Mouse (Mus musculus) MEL (cell line): Measurements from ENCODE around the gene Tradd. TPM values are rescaled to one million over a fixed set of nuclear protein-coding genes. Genes with fewer than 3 reads are reported as not detected.
A peak's percentile ranks its signal among the peaks of the same experiment; 100 is the strongest.

Experiments used
- DNase-seq: peaks from one replicate; pipeline ENCODE4 v3.0.0; 2011; ENCODE audit warnings: low read depth, low spot score
- H3K27ac ChIP-seq: 2 replicates; pipeline ENCODE4 v1.5.1; 2012; ENCODE audit warnings: low read depth, mild to moderate bottlenecking, control low read depth, low read length, moderate library complexity; ENCODE audit not compliant: control insufficient read depth
- H3K27me3 ChIP-seq, 2 experiments: fragments of 150-350 bp in 1 of 2; sonication (generic) in 1 of 2; 2 replicates each; pipeline ENCODE4 v1.6.1; 2012; ENCODE audit warnings: low read length in 2 of 2, mild to moderate bottlenecking in 2 of 2, improper control_type of control experiment in 1 of 2, moderate library complexity in 1 of 2; ENCODE audit not compliant: insufficient read depth in 2 of 2, control insufficient read depth in 1 of 2
- H3K36me3 ChIP-seq, 2 experiments: 2 replicates each; pipeline ENCODE4 v1.6.1; 2012 to 2014; ENCODE audit warnings: low read length in 2 of 2, improper control_type of control experiment in 1 of 2, inconsistent platforms in 1 of 2, mild to moderate bottlenecking in 1 of 2; ENCODE audit not compliant: insufficient read depth in 2 of 2, control insufficient read depth in 1 of 2
- H3K4me1 ChIP-seq, 2 experiments: fragments of 150-350 bp in 1 of 2; sonication (generic) in 1 of 2; 2 replicates each; pipeline ENCODE4 v1.6.1; 2012; ENCODE audit warnings: low read length in 2 of 2, improper control_type of control experiment in 1 of 2, mild to moderate bottlenecking in 1 of 2; ENCODE audit not compliant: insufficient read depth in 2 of 2, control insufficient read depth in 1 of 2
- H3K4me3 ChIP-seq, 2 experiments: fragments of 150-350 bp in 1 of 2; sonication (generic) in 1 of 2; 2 replicates each; pipeline ENCODE4 v1.5.1; 2012; ENCODE audit warnings: low read depth in 2 of 2, low read length in 2 of 2, mild to moderate bottlenecking in 2 of 2, moderate library complexity in 2 of 2, control low read depth in 1 of 2, improper control_type of control experiment in 1 of 2; ENCODE audit not compliant: control insufficient read depth in 1 of 2, insufficient read depth in 1 of 2
- H3K79me2 ChIP-seq: 2 replicates; pipeline ENCODE4 v1.6.1; 2012; ENCODE audit warnings: mild to moderate bottlenecking, low read length, moderate library complexity; ENCODE audit not compliant: control insufficient read depth, poor library complexity, insufficient read depth
- H3K9ac ChIP-seq: 2 replicates; pipeline ENCODE4 v1.6.1; 2012; ENCODE audit warnings: low read depth, mild to moderate bottlenecking, control low read depth, low read length, moderate library complexity; ENCODE audit not compliant: control insufficient read depth, poor library complexity, severe bottlenecking
- H3K9me3 ChIP-seq: fragments of 150-350 bp; sonication (generic); replicated peaks from 2 replicates; pipeline ENCODE4 v1.6.1; 2012; ENCODE audit warnings: mild to moderate bottlenecking, low read length, improper control_type of control experiment, moderate library complexity; ENCODE audit not compliant: insufficient read depth
- BHLHE40 ChIP-seq: IDR thresholded peaks from 2 replicates; pipeline ENCODE4 v1.6.1; 2012; ENCODE audit warnings: low read depth, mild to moderate bottlenecking, inconsistent platforms, low read length, improper control_type of control experiment, borderline replicate concordance
- CTCF ChIP-seq, 3 experiments: IDR thresholded peaks in 2 of 3; conservative IDR thresholded peaks in 1 of 3; 2 replicates each; pipeline ENCODE4 v1.5.1; 2011 to 2012; ENCODE audit warnings: low read length in 3 of 3, low read depth in 2 of 3, mild to moderate bottlenecking in 2 of 3, improper control_type of control experiment in 1 of 3, inconsistent platforms in 1 of 3, mixed read lengths in 1 of 3, moderate library complexity in 1 of 3; ENCODE audit not compliant: control insufficient read depth in 1 of 3, insufficient read depth in 1 of 3, poor library complexity in 1 of 3, severe bottlenecking in 1 of 3
- ETS1 ChIP-seq: IDR thresholded peaks from 2 replicates; pipeline ENCODE4 v1.6.1; 2012; ENCODE audit warnings: low read depth, mild to moderate bottlenecking, inconsistent platforms, low read length, improper control_type of control experiment, moderate library complexity
- GATA1 ChIP-seq: IDR thresholded peaks from 2 replicates; pipeline ENCODE4 v1.6.1; 2011; ENCODE audit warnings: low read depth, low read length, improper control_type of control experiment
- HCFC1 ChIP-seq: IDR thresholded peaks from 2 replicates; pipeline ENCODE4 v1.6.1; 2012; ENCODE audit warnings: low read depth, mild to moderate bottlenecking, inconsistent platforms, low read length, improper control_type of control experiment, moderate library complexity
- KAT2A ChIP-seq: conservative IDR thresholded peaks from 2 replicates; pipeline ENCODE4 v1.6.1; 2012; ENCODE audit warnings: low read depth, low read length, improper control_type of control experiment, inconsistent platforms
- MAX ChIP-seq: IDR thresholded peaks from 2 replicates; pipeline ENCODE4 v1.6.1; 2011; ENCODE audit warnings: low read length, improper control_type of control experiment
- MXI1 ChIP-seq: IDR thresholded peaks from 2 replicates; pipeline ENCODE4 v1.6.1; 2011; ENCODE audit warnings: mild to moderate bottlenecking, low read depth, low read length, improper control_type of control experiment
- RAD21 ChIP-seq: IDR thresholded peaks from 2 replicates; pipeline ENCODE4 v1.6.1; 2011; ENCODE audit warnings: mild to moderate bottlenecking, low read depth, low read length, improper control_type of control experiment
- RCOR1 ChIP-seq: IDR thresholded peaks from 2 replicates; pipeline ENCODE4 v1.6.1; 2012; ENCODE audit warnings: low read depth, mild to moderate bottlenecking, inconsistent platforms, low read length, improper control_type of control experiment
- SIN3A ChIP-seq: IDR thresholded peaks from 2 replicates; pipeline ENCODE4 v1.6.1; 2012; ENCODE audit warnings: low read length, improper control_type of control experiment, inconsistent platforms
- USF1 ChIP-seq: IDR thresholded peaks from 2 replicates; pipeline ENCODE4 v1.6.1; 2014; ENCODE audit warnings: low read depth, mild to moderate bottlenecking, inconsistent platforms, low read length, improper control_type of control experiment, moderate library complexity
- USF2 ChIP-seq, 2 experiments: IDR thresholded peaks; 2 replicates each; pipeline ENCODE4 v1.6.1; 2011 to 2012; ENCODE audit warnings: improper control_type of control experiment in 2 of 2, low read length in 2 of 2, borderline replicate concordance in 1 of 2, inconsistent platforms in 1 of 2, low read depth in 1 of 2, mild to moderate bottlenecking in 1 of 2; ENCODE audit not compliant: insufficient read depth in 1 of 2
- ZNF384 ChIP-seq: IDR thresholded peaks from 2 replicates; pipeline ENCODE4 v1.6.1; 2012; ENCODE audit warnings: low read depth, mild to moderate bottlenecking, inconsistent platforms, low read length, improper control_type of control experiment
- polyA plus RNA-seq, 2 experiments: library from polyadenylated mRNA; stranded (reverse) in 1 of 2; unstranded in 1 of 2; fragments of >175 nt in 1 of 2; fragments of >200 nt in 1 of 2; gene quantifications; 2 replicates each; pipeline versions ENCODE4 v1.2.1 to v1.2.4; 2012; ENCODE audit warnings: low replicate concordance in 2 of 2, low read depth in 1 of 2; ENCODE audit not compliant: insufficient read length in 2 of 2, insufficient read depth in 1 of 2, missing spikeins in 1 of 2
- total RNA-seq: library from RNA; depleted of rRNA; stranded (reverse); fragments of 300-350 nt; gene quantifications from 2 replicates; pipeline ENCODE4 v1.2.3, GENCODE M21; 2012

Tradd gene
- total and polyA plus RNA-seq, 3 experiments = 31.0 to 33.5 TPM; not detected in 1

DNA sequence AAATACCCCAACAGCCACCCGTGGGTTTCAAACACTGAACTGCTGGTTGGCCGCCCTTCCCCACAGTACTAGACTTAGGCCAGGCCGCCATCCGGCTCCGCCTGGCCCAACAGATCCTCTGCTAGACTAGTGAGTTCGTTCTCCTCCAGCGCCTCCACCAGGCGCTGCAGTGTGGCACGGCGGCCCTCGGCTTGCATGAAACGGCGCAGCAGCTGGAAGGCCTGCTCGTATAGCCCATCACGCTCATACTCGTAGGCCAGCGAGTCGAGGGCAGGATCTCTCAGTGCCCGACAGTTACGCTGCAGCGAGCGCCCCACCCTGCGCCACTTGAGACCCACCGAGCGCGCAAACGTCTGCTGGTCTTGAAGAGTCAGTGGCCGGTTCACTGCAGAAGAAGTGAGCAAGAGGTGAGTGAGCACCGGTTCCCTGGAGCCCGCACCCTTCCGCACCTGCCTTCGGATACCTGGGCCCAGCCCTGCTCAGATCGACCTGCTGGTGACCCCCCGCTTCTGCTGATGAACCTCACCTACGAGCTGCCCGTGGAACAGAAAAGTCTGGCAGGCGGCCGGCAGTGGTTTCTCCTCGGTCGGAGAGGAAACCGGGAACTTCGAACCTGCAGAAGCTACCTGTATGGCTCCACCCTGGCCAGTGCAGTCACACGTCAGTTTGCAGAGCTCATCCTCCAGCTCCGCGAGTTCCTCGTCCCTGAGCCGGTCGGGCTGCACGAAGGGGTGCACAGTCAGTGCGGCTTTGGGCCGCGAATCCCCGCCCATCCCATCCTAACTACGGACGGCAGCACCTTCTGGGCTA is 5.3 kb downstream of the Tradd start:
- Histone ChIP-seq H3K79me2 (peaks cover 9% of the 10 kb centered on the region), H3K9ac (no peak overlapping the region), H3K27ac (no peak overlapping the region), H3K9me3 (no peaks in the 10 kb centered on the region), H3K4me3 (no peak overlapping the region), H3K36me3 (peaks cover 0 to 18% of the 10 kb centered on the region in 2 experiments; a peak in 2 of 4 replicates), H3K27me3 (no peaks in the 10 kb centered on the region), H3K4me1 (peaks cover 0 to 23% of the 10 kb centered on the region in 2 experiments; a peak in 2 of 4 replicates)
- no peak for DNase-seq
- no peak for TF ChIP-seq RCOR1

DNA sequence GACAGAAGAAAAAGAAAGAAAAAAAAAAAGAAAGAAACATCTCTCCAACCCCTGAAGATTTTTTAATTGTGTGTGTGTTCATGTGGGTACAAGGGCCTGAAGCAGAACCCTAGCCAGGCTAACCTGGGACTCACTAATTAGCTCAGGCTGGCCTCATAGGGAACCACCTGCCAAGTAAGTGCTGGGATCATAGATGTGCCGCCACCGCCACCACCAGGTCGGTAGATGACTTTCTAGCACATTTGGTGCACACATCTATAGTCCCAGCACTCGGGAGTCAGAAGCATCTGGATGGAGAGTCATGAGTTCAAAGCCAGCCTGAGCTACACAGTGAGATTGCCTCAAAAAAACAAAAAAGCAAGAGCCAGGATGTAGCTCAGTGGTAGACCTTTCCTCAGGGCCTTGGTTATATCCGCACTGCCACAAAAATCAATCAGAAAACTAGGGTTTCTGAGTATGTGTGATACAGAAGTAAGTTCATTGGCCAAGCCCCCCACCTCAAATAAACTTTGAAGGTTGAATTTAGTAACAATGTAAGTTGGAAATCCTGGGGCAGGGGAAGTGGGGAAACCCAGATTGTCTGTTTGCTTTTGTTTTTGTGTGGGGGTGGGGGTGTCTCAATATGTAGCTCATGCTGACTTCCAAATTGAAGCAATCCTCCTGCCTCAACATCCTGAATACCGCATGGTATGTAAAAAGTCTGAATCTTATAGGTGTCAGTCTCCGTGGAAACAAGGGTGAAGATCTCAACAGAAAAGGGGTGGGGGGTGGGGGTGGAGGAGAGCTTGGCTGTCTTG is 6.9 kb downstream of the Tradd start:
- Histone ChIP-seq H3K4me1 (peaks cover 2 to 30% of the 10 kb centered on the region in 2 experiments; a peak in 3 of 4 replicates), H3K4me3 (no peak overlapping the region), H3K9ac (no peak overlapping the region), H3K36me3 (peaks cover 0 to 26% of the 10 kb centered on the region in 2 experiments; a peak in 2 of 4 replicates), H3K27ac (no peak overlapping the region), H3K9me3 (no peaks in the 10 kb centered on the region), H3K27me3 (no peaks in the 10 kb centered on the region), H3K79me2 (no peaks in the 10 kb centered on the region; the same call in 1 of the 2 replicates)
- no peak for TF ChIP-seq USF1
- TF ChIP-seq MXI1 = no peak
- 0 out of 6 replicates have a peak, but pooled peaks of 1 of the 3 experiments have one; percentile 7 for TF ChIP-seq CTCF (IDR thresholded peaks at IDR 0.05 in 2 of 3, conservative IDR thresholded peaks at IDR 0.05 in 1 of 3; ENCODE audit: control insufficient read depth in 1 of 3, insufficient read depth in 1 of 3, low read depth in 2 of 3, low read length in 3 of 3, poor library complexity in 1 of 3, severe bottlenecking in 1 of 3)
- TF ChIP-seq RAD21 = peak; percentile 3; the same call in 1 of the 2 replicates
- TF ChIP-seq ZNF384 = no peak
- no peak for TF ChIP-seq KAT2A
- no peak for TF ChIP-seq GATA1
- no peak for DNase-seq

DNA sequence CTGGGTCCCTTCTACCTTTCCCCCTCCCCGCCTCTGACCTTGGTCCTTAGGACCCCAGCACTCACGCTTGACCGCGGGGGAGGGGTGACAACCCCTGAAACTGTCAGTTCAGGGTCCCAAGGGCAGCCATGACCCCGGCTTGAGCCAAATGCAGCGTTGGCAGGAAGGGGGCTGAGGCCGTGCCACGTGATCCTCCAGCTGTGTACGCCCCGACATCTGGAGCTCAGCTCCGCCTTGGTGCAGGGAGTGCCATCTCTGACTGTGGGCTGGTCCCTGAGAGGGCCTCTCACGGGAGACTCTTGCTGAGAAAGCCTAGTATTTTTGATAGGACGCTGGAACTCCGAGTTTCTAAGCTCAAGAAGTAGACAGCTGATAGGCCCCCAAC is 9.5 kb downstream of the Tradd start, which contains the start of gene B3gnt9:
Gene B3gnt9 (minus strand): TSS at position 188 of the 385 bp plus-strand sequence.
- DNase-seq = peak; percentile 84
- Histone ChIP-seq H3K36me3 (peaks cover 0 to 13% of the 10 kb centered on the region in 2 experiments; a peak in 3 of 4 replicates), H3K79me2 (no peaks in the 10 kb centered on the region; the same call in 1 of the 2 replicates), H3K4me1 (peaks cover 2 to 14% of the 10 kb centered on the region in 2 experiments; a peak in 3 of 4 replicates), H3K4me3 (peak within 1 kb of the TSS; percentile 55 to 63), H3K27ac (peak within 1 kb of the TSS; percentile 63), H3K9me3 (no peaks in the 10 kb centered on the region), H3K9ac (peak within 1 kb of the TSS; percentile 82), H3K27me3 (no peaks in the 10 kb centered on the region)
- TF ChIP-seq RCOR1 (no peak), ETS1 (peak; percentile 70; the same call in 1 of the 2 replicates), USF1 (peak; percentile 94), HCFC1 (no peak), USF2 (IDR thresholded peaks at IDR 0.05; ENCODE audit: borderline replicate concordance in 1 of 2, insufficient read depth in 1 of 2, low read depth in 1 of 2, low read length in 2 of 2) (peak; percentile 31 to 64; a peak in 2 of 4 replicates), SIN3A (peak; percentile 68; the same call in 1 of the 2 replicates), BHLHE40 (no peak; the same call in 1 of the 2 replicates), MXI1 (peak; percentile 71; the same call in 1 of the 2 replicates), MAX (peak; percentile 79)
